Mouse (Mus musculus): ENCODE measurements around the gene Gm47996.

Gm47996 gene

GRCm38 (mm10) chr1:151250529-151251193 lies 40.7 kb downstream of the Gm47996 start:
- DNase-seq: peak; percentile 42

- no peak for DNase-seq
Measured at GRCm38 (mm10) chr1:151251194-151252010, 41.5 kb downstream of the Gm47996 start.

GRCm38 (mm10) chr1:151255422-151255821 lies 45.5 kb downstream of the Gm47996 start:
- DNase-seq: no peak

GRCm38 (mm10) chr1:151258090-151258954 lies 48.4 kb downstream of the Gm47996 start:
- no peak for DNase-seq

- DNase-seq: no peak
Measured at GRCm38 (mm10) chr1:151259061-151259460, 49.1 kb downstream of the Gm47996 start.
